Mouse (Mus musculus) spleen, postnatal 4 days (tissue): ENCODE data around the gene Ifi213.
A peak's percentile ranks its signal among the peaks of the same experiment; 100 is the strongest.
"Not testable (repeated sequence)": the region's sequence is repeated elsewhere in the genome, so short reads cannot be mapped to it uniquely, and the experiment has no call there.

Experiments used
- DNase-seq, 2 experiments: peaks; one replicate each; pipeline ENCODE4 v3.0.0; 2022; ENCODE audit warnings: low spot score in 2 of 2

Ifi213 gene

GRCm38 (mm10) chr1:173598838-173599494, at the start of gene Ifi213:
TSS of gene Ifi213 (minus strand) at chr1:173599274.
- not testable (repeated sequence) for DNase-seq

- DNase-seq: no peak
These were observed 46.3 kb upstream of the Ifi213 start for GRCm38 (mm10) chr1:173645393-173645792.

- no peak for DNase-seq
These were observed 35.0 kb upstream of the Ifi213 start for GRCm38 (mm10) chr1:173633969-173634645.

- DNase-seq: peak in 1 of 2 experiments; percentile 26
These were observed 31.5 kb upstream of the Ifi213 start, which contains the start of gene Ifi209 for GRCm38 (mm10) chr1:173630622-173631021. TSS of gene Ifi209 (plus strand) at chr1:173630917.

GRCm38 (mm10) chr1:173626686-173627085, 27.6 kb upstream of the Ifi213 start:
- no peak for DNase-seq

- no peak for DNase-seq
These were observed 25.0 kb upstream of the Ifi213 start for GRCm38 (mm10) chr1:173624052-173624451.

GRCm38 (mm10) chr1:173622216-173622615, 23.1 kb upstream of the Ifi213 start:
- DNase-seq: not testable (repeated sequence)

- not testable (repeated sequence) for DNase-seq
These were observed 11.2 kb upstream of the Ifi213 start for GRCm38 (mm10) chr1:173610291-173610690.

GRCm38 (mm10) chr1:173589698-173590097, 9.4 kb downstream of the Ifi213 start:
- DNase-seq: not testable (repeated sequence)

- DNase-seq: no peak
These were observed 19.0 kb downstream of the Ifi213 start for GRCm38 (mm10) chr1:173579921-173580585.

- DNase-seq: no peak
These were observed 20.0 kb downstream of the Ifi213 start for GRCm38 (mm10) chr1:173579079-173579478.

- DNase-seq: not testable (repeated sequence)
These were observed 48.5 kb downstream of the Ifi213 start for GRCm38 (mm10) chr1:173550491-173551050.

GRCm38 (mm10) chr1:173548798-173549197, 50.3 kb downstream of the Ifi213 start:
- DNase-seq: not testable (repeated sequence)

- not testable (repeated sequence) for DNase-seq
These were observed 63.3 kb downstream of the Ifi213 start, which contains the start of gene Ifi214 for GRCm38 (mm10) chr1:173535791-173536190. TSS of gene Ifi214 (minus strand) at chr1:173535957.

- no peak for DNase-seq
These were observed 77.6 kb downstream of the Ifi213 start for GRCm38 (mm10) chr1:173521452-173521851.
